Mouse (Mus musculus) heart, postnatal 0 days (tissue): ENCODE measurements at regions not wholly inside any gene's neighbourhood (a gene's known extent, or its start where the extent isn't known, plus 50 kb on each side); places are given as distances from the start of the nearest gene placed in this dataset.

Source experiments
- CTCF ChIP-seq: IDR thresholded peaks from 2 replicates; pipeline ENCODE4 v1.5.1; 2016; ENCODE audit warnings: antibody characterized with exemption, control low read depth, low read depth
- EP300 ChIP-seq: IDR thresholded peaks from 2 replicates; pipeline ENCODE4 v1.6.1; 2016; ENCODE audit warnings: antibody characterized with exemption, low read depth

- no peak for TF ChIP-seq CTCF
- TF ChIP-seq EP300 = no peak
Measured at GRCm38 (mm10) chr5:49580777-49581176, 56.1 kb upstream of the Kcnip4 start.
